8 mouse cellular contexts compared by ENCODE assay signal in the genomic region with DNA sequence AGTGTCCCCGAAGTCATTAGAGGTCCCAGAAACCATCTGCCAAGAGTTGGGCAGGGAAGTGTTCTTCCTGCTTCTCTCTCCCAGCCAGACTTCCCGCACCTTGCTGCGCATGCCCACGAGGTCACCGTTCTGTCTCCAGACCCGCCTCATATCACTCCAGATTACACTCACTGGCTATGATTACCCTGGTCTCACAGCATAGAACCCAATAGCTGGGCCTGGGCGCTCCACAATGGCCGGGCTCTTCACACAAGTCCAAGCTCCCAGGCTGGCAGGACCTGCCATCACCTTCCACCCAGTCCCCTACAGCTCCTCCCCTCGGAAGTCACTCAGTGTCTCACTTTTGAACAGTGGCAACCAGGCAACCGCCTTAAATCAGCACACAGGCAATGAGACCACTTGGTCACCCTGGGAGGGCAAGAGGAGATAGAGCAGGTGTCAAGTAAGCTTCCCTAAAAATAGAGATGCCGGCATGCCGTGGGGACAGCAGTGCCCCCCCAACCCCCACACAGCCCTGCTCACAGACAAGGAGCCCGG. TPM values are rescaled to one million over a fixed set of nuclear protein-coding genes. Genes with fewer than 3 reads are reported as not detected.
DNase-seq lines count a peak whose midpoint lies in the region; ATAC-seq lines count a peak whose summit lies in the region.

No protein-coding gene starts in this region.

- H3K27ac ChIP-seq in intestine, embryonic 16.5 days (ENCODE audit: low read length): peak overlapping the region; percentile 88
- H3K27ac ChIP-seq in midbrain, embryonic 11.5 days (ENCODE audit: low read depth, low read length): no peak overlapping the region

- H3K9me3 ChIP-seq in intestine, embryonic 16.5 days (ENCODE audit: control insufficient read depth, low read length): no peaks in the 10 kb centered on the region
- no peaks in the 10 kb centered on the region for H3K9me3 ChIP-seq in midbrain, embryonic 11.5 days (ENCODE audit: control insufficient read depth, low read length)

- peaks cover 40% of the 10 kb centered on the region for H3K4me1 ChIP-seq in intestine, embryonic 16.5 days (ENCODE audit: control insufficient read depth, insufficient read depth, low read length)
- H3K4me1 ChIP-seq in midbrain, embryonic 11.5 days (ENCODE audit: control insufficient read depth, insufficient read depth, low read length): peaks cover 22% of the 10 kb centered on the region

- H3K27me3 ChIP-seq in intestine, embryonic 16.5 days (replicated peaks; ENCODE audit: control insufficient read depth, insufficient read depth, low read length): no peaks in the 10 kb centered on the region
- peaks cover 28% of the 10 kb centered on the region; the same call in 1 of the 2 replicates for H3K27me3 ChIP-seq in midbrain, embryonic 11.5 days (ENCODE audit: control insufficient read depth, insufficient read depth, low read length)

- ATAC-seq in intestine, embryonic 16.5 days: peak; percentile 4
- ATAC-seq in midbrain, embryonic 11.5 days (ENCODE audit: low FRiP score): no peak

- peak overlapping the region; percentile 98 for H3K4me2 ChIP-seq in intestine, embryonic 16.5 days (ENCODE audit: low read depth, low read length)
- no peak overlapping the region for H3K4me2 ChIP-seq in midbrain, embryonic 11.5 days

- H3K4me3 ChIP-seq in intestine, embryonic 16.5 days (ENCODE audit: low read length): peak overlapping the region; percentile 58
- no peak overlapping the region for H3K4me3 ChIP-seq in midbrain, embryonic 11.5 days (ENCODE audit: low read depth, low read length)

- 43% methylated on average over 13 of the region's 13 CpGs for WGBS in intestine, embryonic 16.5 days
- WGBS in midbrain, embryonic 11.5 days: 69% methylated on average over 13 of the region's 13 CpGs

- H3K9ac ChIP-seq in intestine, embryonic 16.5 days (ENCODE audit: low read depth, low read length): peak overlapping the region; percentile 78
- no peak overlapping the region for H3K9ac ChIP-seq in midbrain, embryonic 11.5 days (ENCODE audit: low read length)

- peak; percentile 49 for DNase-seq in right cerebral cortex, postnatal 25 days
- DNase-seq in right cerebral cortex, postnatal 36 days (ENCODE audit: low spot score in 2 of 2): no peak
- peak; percentile 49 for DNase-seq in gastrocnemius, postnatal 14 days
- peak; percentile 89 for DNase-seq in midbrain, embryonic 11.5 days (ENCODE audit: low spot score, missing footprints)
- no peak for DNase-seq in thymus, adult 18-20 months
- DNase-seq in layer of hippocampus, adult 8-10 months (ENCODE audit: low spot score in 2 of 2): no peak
- no peak for DNase-seq in cerebellum, adult 18-20 months

- H3K36me3 ChIP-seq in intestine, embryonic 16.5 days (ENCODE audit: control insufficient read depth, insufficient read depth, low read length): no peaks in the 10 kb centered on the region
- no peaks in the 10 kb centered on the region for H3K36me3 ChIP-seq in midbrain, embryonic 11.5 days (ENCODE audit: control insufficient read depth, insufficient read depth, low read length)

- intact Hi-C loops in gastrocnemius, postnatal 14 days (cut with DNase I; ENCODE audit: low total_unique reads): no loop called here

RNA-seq across cellular contexts. Expression of gene Crybb3, which starts 55.6 kb away (rescaled TPM):
- 1 to 10 TPM in 1 of 2 experiments, under 1 TPM in 1; 0.94 to 2.0 TPM for total RNA-seq in gastrocnemius, postnatal 14 days (2021)
- polyA plus RNA-seq in intestine, embryonic 16.5 days (2015; fragmentation: Nextera tagmentation; extraction: Ambion mirVana): 0.35 and 0.56 TPM in 2 replicates
- polyA plus RNA-seq in midbrain, embryonic 11.5 days (2014; fragmentation: Nextera tagmentation; extraction: Ambion mirVana): 0.18 TPM in 1 of 2 replicates, not detected in the other
- total RNA-seq in layer of hippocampus, adult 8-10 months (2022): 1 to 10 TPM; 1.7 to 3.1 (median 2.0) TPM

Comparison
In these comparisons a context has a peak if more than half of its experiments do, and no peak if none do; other contexts are left out.
1. DNase-seq: peak in right cerebral cortex, postnatal 25 days (single experiment), gastrocnemius, postnatal 14 days (single experiment) and midbrain, embryonic 11.5 days (single experiment); none in right cerebral cortex, postnatal 36 days (0 of 2), thymus, adult 18-20 months (0 of 2), layer of hippocampus, adult 8-10 months (0 of 2) and cerebellum, adult 18-20 months (0 of 2).